Mouse (Mus musculus): ENCODE data around the gene Tmem95. TPM values are rescaled to one million over a fixed set of nuclear protein-coding genes. Genes with fewer than 3 reads are reported as not detected.

Gene Tmem95
- total and polyA plus RNA-seq, 3 experiments = not detected

GRCm38 (mm10) chr11:69880853-69881603 lies 3.2 kb upstream of the Tmem95 start, which contains the start of gene Kctd11 (continued):
- TF ChIP-seq ELF1 (IDR thresholded peaks at IDR 0.05; ENCODE audit: low read depth, low read length) (peak; percentile 90), JUN (IDR thresholded peaks at IDR 0.05; ENCODE audit: insufficient read depth, low read depth, low read length) (no peak), POLR2A (IDR thresholded peaks at IDR 0.05; ENCODE audit: low read depth, low read length) (peak; percentile 86), CHD1 (IDR thresholded peaks at IDR 0.05; ENCODE audit: low read depth, low read length) (no peak), KAT2A (IDR thresholded peaks at IDR 0.05; ENCODE audit: insufficient replicate concordance, low read length) (no peak), ZKSCAN1 (IDR thresholded peaks at IDR 0.05; ENCODE audit: borderline replicate concordance, low read depth, low read length) (no peak), BHLHE40 (IDR thresholded peaks at IDR 0.05; ENCODE audit: low read depth, low read length) (peak; percentile 50), NRF1 (IDR thresholded peaks at IDR 0.05; ENCODE audit: low read depth, low read length) (peak; percentile 19; the same call in 1 of the 2 replicates), RAD21 (IDR thresholded peaks at IDR 0.05; ENCODE audit: low read depth, low read length) (peak; percentile 68), TCF12 (IDR thresholded peaks at IDR 0.05; ENCODE audit: low read depth, low read length) (peak; percentile 78), SIN3A (IDR thresholded peaks at IDR 0.05; ENCODE audit: low read length) (peak; percentile 83), ZC3H11A (IDR thresholded peaks at IDR 0.05; ENCODE audit: low read depth, low read length) (peak; percentile 10; the same call in 1 of the 2 replicates)

- no peaks in the 10 kb centered on the region for H3K27me3 ChIP-seq (replicated peaks)
- peaks cover 21 to 62% of the 10 kb centered on the region in 2 experiments for H3K4me1 ChIP-seq (ENCODE audit: control insufficient read depth in 1 of 2, insufficient read depth in 2 of 2)
- peak; percentile 93 for TF ChIP-seq SMC3 (IDR thresholded peaks at IDR 0.05; ENCODE audit: low read depth, low read length)
- no peak for TF ChIP-seq NELFE (IDR thresholded peaks at IDR 0.05; ENCODE audit: low read depth, low read length)
- TF ChIP-seq MEF2A (IDR thresholded peaks at IDR 0.05; ENCODE audit: borderline replicate concordance, low read depth, low read length) = peak; percentile 13; the same call in 1 of the 2 replicates
- no peak for TF ChIP-seq GABPA (IDR thresholded peaks at IDR 0.05; ENCODE audit: insufficient replicate concordance, low read depth, low read length)
- TF ChIP-seq CHD2 (IDR thresholded peaks at IDR 0.05; ENCODE audit: low read length) = peak; percentile 41; the same call in 1 of the 2 replicates
- TF ChIP-seq MAX (IDR thresholded peaks at IDR 0.05; ENCODE audit: low read length) = no peak
- TF ChIP-seq RCOR1 (conservative IDR thresholded peaks at IDR 0.05; ENCODE audit: low read depth, low read length) = no peak
- TF ChIP-seq CTCF (conservative IDR thresholded peaks at IDR 0.05 in 1 of 2, IDR thresholded peaks at IDR 0.05 in 1 of 2; ENCODE audit: low read depth in 2 of 2, low read length in 2 of 2) = peak; percentile 89 to 92
- no peak; the same call in 1 of the 2 replicates for TF ChIP-seq UBTF (IDR thresholded peaks at IDR 0.05; ENCODE audit: low read depth, low read length)
- no peak for TF ChIP-seq POLR2AphosphoS2 (IDR thresholded peaks at IDR 0.05; ENCODE audit: low read depth, low read length)
- peak; percentile 21; the same call in 1 of the 2 replicates for TF ChIP-seq IRF4 (IDR thresholded peaks at IDR 0.05; ENCODE audit: low read depth, low read length)
- no peak for TF ChIP-seq POLR2A (IDR thresholded peaks at IDR 0.05; ENCODE audit: low read depth, low read length)
- peak; percentile 99 for TF ChIP-seq MAFK (IDR thresholded peaks at IDR 0.05; ENCODE audit: insufficient replicate concordance, low read length)
- peak; percentile 73 for TF ChIP-seq MYC (IDR thresholded peaks at IDR 0.05; ENCODE audit: low read depth, low read length)
- peak; percentile 62 for TF ChIP-seq SIN3A (IDR thresholded peaks at IDR 0.05; ENCODE audit: low read length)
- TF ChIP-seq KAT2A (IDR thresholded peaks at IDR 0.05; ENCODE audit: insufficient replicate concordance, low read length) = no peak
- TF ChIP-seq CHD1 (IDR thresholded peaks at IDR 0.05; ENCODE audit: low read depth, low read length) = no peak
- TF ChIP-seq RAD21 (IDR thresholded peaks at IDR 0.05; ENCODE audit: low read depth, low read length) = peak; percentile 64
- peak; percentile 88 for DNase-seq (ENCODE audit: extremely low read depth)
- dilution Hi-C loops (cut with MboI; ENCODE audit: extremely low pct_ligation_motif_present, extremely low pct_unique_long_range_greater_than_20kb, low sequenced_read_pairs) = no loop called here
- H3K27ac ChIP-seq (ENCODE audit: insufficient read depth, low read depth) = peak overlapping the region; percentile 63
- no peaks in the 10 kb centered on the region for H3K79me2 ChIP-seq (replicated peaks; ENCODE audit: control insufficient read depth, extremely low read depth, insufficient read depth, poor library complexity, severe bottlenecking)
- H3K9me3 ChIP-seq (replicated peaks; ENCODE audit: low read length) = peaks cover 10% of the 10 kb centered on the region
- H3K9ac ChIP-seq (ENCODE audit: insufficient read depth, low read depth) = peak overlapping the region; percentile 56
- H3K36me3 ChIP-seq (replicated peaks in 1 of 2; ENCODE audit: control insufficient read depth in 1 of 2, insufficient read depth in 1 of 2, low read length in 1 of 2) = peaks cover 17 to 54% of the 10 kb centered on the region in 2 experiments
- in situ Hi-C loops (cut with MboI; ENCODE audit: low pct_ligation_motif_present, low pct_unique_long_range_greater_than_20kb, low sequenced_read_pairs) = loop anchor here (5.0 kb wide), 1 partner anchor 37 kb away; no protein-coding TSS in a partner anchor
- H3K4me2 ChIP-seq (ENCODE audit: insufficient read depth, low read depth, poor library complexity, severe bottlenecking) = peak overlapping the region; percentile 41
- peak overlapping the region; percentile 50 to 74 (median 57) for H3K4me3 ChIP-seq (replicated peaks in 1 of 3; ENCODE audit: low read depth in 2 of 3, low read length in 2 of 3, poor library complexity in 1 of 3)
These were observed 2.7 kb upstream of the Tmem95 start for GRCm38 (mm10) chr11:69880506-69880852.

Measured in CH12.LX (cell line).